Mouse (Mus musculus) liver, adult 2 months (tissue): ENCODE measurements at regions not wholly inside any gene's neighbourhood (a gene's known extent, or its start where the extent isn't known, plus 50 kb on each side); places are given as distances from the start of the nearest gene placed in this dataset.

ENCODE experiments used
- CTCF ChIP-seq: fragments of 200-500 bp; IDR thresholded peaks from 2 replicates; pipeline ENCODE4 v1.5.1; 2011; ENCODE audit warnings: low read depth, low read length, control low read depth
- POLR2A ChIP-seq: fragments of 200-500 bp; IDR thresholded peaks from 2 replicates; pipeline ENCODE4 v1.6.1; 2011; ENCODE audit warnings: low read length, control low read depth; ENCODE audit not compliant: insufficient read depth; ENCODE audit errors: extremely low read depth

- TF ChIP-seq CTCF (no peak), POLR2A (no peak)
Measured at GRCm38 (mm10) chr9:86061230-86061629, 219.1 kb downstream of the Tpbg start.
